Mouse (Mus musculus) embryonic facial prominence, embryonic 10.5 days (tissue): ENCODE data around the gene Rps6kb2. TPM values are rescaled to one million over a fixed set of nuclear protein-coding genes. Genes with fewer than 3 reads are reported as not detected.

ENCODE experiments used
- DNase-seq: peaks from one replicate; pipeline ENCODE4 v3.0.0-alpha.2; 2017; ENCODE audit warnings: low spot score
- H3K27ac ChIP-seq: fragments of 300-500 bp; sonication (generic); replicated peaks from 2 replicates; pipeline ENCODE4 v1.5.1; 2016; ENCODE audit warnings: mild to moderate bottlenecking
- H3K27me3 ChIP-seq: fragments of 300-500 bp; sonication (generic); replicated peaks from 2 replicates; pipeline ENCODE4 v1.6.1; 2016; ENCODE audit warnings: low read depth, mild to moderate bottlenecking; ENCODE audit not compliant: poor library complexity, severe bottlenecking
- H3K36me3 ChIP-seq: fragments of 300-500 bp; sonication (generic); replicated peaks from 2 replicates; pipeline ENCODE4 v1.6.1; 2016; ENCODE audit warnings: mild to moderate bottlenecking, moderate library complexity
- H3K4me1 ChIP-seq: fragments of 300-500 bp; sonication (generic); 2 replicates; pipeline ENCODE4 v1.6.1; 2016
- H3K4me3 ChIP-seq: fragments of 300-500 bp; sonication (generic); 2 replicates; pipeline ENCODE4 v1.5.1; 2016; ENCODE audit warnings: mild to moderate bottlenecking, moderate library complexity
- H3K9me3 ChIP-seq: fragments of 300-500 bp; sonication (generic); 2 replicates; pipeline ENCODE4 v1.6.1; 2016; ENCODE audit warnings: mild to moderate bottlenecking
- WGBS: fragments of 180-500 bp; shearing (Covaris S2); methylation state at CpG from one replicate; pipeline ENCODE4 v1.1.7; 2016; 5-methylcytosine and 5-hydroxymethylcytosine counted together
- polyA plus RNA-seq: library from polyadenylated mRNA; unstranded; fragments of >200 nt; fragmentation: Nextera tagmentation; extraction: Ambion mirVana; gene quantifications from 2 replicates; pipeline ENCODE4 v1.2.1, GENCODE M21; 2016

Gene Rps6kb2
- 66.1 and 68.5 TPM in 2 replicates for polyA plus RNA-seq

DNA sequence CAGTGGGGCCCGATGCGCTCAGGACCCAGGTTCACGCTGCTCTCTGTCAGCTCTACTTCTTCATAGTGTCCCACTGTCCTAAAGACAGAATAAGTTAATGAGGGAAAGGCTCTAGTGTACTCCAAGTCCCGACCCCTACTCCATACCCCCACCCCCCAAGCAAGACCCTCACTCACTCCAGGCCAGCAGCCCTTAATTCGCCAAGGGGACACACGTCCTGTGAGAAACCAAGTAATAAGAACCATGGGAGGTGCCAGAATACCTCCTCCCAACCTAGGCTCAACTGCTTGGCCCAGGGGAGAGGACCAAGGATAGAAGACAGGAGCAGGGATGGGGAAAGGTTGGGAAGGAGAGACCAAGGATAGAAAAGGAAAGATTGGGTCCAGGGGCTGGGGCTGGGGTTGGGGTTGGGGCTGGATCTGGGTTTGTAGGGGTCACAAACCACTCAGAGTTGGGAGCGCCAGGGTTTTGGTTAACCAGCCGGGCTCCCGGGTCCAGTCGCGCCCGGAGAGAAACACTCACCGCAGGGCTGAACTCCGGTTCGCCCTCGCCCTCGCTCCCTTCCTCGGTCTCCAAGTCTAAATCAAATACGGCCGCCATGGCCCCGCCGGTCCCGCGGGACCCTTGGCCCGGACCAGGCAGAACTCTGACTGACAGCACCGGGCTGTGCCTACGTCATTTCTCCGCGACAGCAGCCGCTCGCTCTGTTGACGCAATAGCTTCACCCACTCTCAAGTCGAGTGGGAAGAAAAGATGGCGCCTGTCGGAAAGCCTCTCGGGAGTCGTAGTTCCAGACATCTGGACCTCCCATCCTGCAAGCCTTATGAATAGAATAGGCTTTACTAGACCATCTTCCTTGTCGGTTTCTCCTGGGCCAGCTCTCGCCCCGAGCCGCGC, at the start of gene Rps6kb2:
TSS of gene Rps6kb2 (minus strand) at position 709 of the 897 bp plus-strand sequence.
- Histone ChIP-seq H3K36me3 (peaks cover 34% of the 10 kb centered on the region), H3K4me3 (peak within 1 kb of the TSS; percentile 78), H3K27ac (peak within 1 kb of the TSS; percentile 89), H3K27me3 (no peaks in the 10 kb centered on the region), H3K4me1 (peaks cover 17% of the 10 kb centered on the region), H3K9me3 (no peaks in the 10 kb centered on the region)
- WGBS = 7% methylated on average over 42 of the region's 42 CpGs
- peak; percentile 95 for DNase-seq

DNA sequence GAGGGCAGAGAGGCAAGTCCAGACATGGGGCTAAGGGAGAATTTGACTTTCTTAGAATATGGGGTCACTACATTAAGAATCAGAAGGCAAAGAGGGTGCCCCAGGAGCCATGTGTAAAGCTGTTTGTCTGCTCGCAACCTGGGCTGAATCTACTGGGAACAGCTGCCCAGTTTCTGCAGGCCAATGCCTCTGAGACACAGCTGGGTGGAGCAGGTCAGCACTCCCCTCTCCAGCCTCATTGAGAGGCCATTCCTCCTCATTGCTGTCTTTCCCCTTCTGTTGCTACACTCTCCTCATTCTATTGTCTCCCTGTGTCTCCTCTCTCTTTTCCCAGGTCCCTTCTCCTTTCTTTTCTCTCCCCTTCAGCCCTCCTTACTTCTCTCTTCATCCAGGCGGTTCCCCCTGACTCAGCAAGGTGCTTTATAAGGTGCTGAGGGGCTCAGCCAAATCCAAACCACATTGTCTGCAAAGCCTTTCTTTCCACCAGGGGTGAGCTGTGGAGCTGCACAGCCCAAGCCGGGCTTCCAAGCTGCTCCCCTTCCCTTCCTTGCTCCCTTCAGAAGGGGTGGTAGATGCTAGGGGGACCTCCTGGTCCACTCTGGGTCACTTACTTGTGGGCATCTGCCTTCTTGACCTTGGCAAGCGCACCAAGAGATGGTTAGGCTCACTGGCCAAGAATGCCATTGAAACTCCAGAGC, 48.9 kb upstream of the Rps6kb2 start:
- H3K36me3 ChIP-seq = no peaks in the 10 kb centered on the region
- peaks cover 64% of the 10 kb centered on the region for H3K4me1 ChIP-seq
- H3K27ac ChIP-seq = peak overlapping the region; percentile 62
- WGBS = 17% methylated on average over 4 of the region's 4 CpGs
- H3K4me3 ChIP-seq = peak overlapping the region; percentile 69
- DNase-seq = no peak
- H3K9me3 ChIP-seq = no peaks in the 10 kb centered on the region
- H3K27me3 ChIP-seq = peaks cover 85% of the 10 kb centered on the region

DNA sequence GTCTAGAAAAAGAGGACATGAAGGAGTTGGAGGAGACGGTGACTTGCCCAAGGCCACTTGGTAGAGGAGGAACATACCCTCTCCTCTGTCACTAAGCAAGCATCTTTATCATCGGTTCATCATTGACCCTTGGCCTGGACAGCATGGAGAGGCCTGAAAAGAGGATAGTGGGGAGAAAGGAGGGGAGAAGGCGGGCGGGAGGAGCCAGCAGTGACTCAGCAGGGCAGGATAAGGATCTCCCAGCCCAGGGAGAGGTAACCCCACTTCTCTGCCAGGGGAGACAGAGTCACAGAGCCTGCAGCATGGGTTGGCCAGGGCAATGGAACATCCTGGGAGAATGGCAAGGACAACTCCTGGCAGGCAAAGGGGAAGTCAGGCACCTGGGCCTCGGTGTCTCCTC, 45.4 kb upstream of the Rps6kb2 start:
- no peaks in the 10 kb centered on the region for H3K36me3 ChIP-seq
- WGBS = 74% methylated on average over 5 of the region's 5 CpGs
- DNase-seq = no peak
- H3K27me3 ChIP-seq = peaks cover 74% of the 10 kb centered on the region
- no peaks in the 10 kb centered on the region for H3K9me3 ChIP-seq
- peaks cover 29% of the 10 kb centered on the region for H3K4me1 ChIP-seq
- H3K4me3 ChIP-seq = no peak overlapping the region
- H3K27ac ChIP-seq = peak overlapping the region; percentile 35; the same call in 1 of the 2 replicates

DNA sequence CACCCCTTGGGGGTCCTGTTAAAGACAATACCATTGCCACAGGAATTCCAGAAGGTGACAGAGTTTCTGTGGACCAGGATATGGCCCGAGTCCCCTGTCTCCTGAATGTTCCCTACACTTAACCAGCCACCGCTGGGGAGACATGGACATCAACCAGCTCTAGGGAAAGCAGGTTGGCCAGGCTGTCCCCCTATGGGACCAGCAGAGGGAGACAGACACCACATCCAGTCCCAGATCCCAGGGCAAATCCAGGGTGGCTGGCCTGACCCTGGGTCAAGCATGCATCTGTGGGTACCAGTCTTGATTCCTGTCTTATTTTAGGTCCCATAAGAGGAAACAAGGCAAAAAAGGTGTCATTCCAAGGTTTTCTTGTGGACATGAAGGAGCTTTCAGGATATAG, 43.8 kb upstream of the Rps6kb2 start:
- WGBS = 4% methylated on average over 2 of the region's 2 CpGs
- H3K36me3 ChIP-seq = no peaks in the 10 kb centered on the region
- DNase-seq = peak; percentile 82
- peaks cover 69% of the 10 kb centered on the region for H3K27me3 ChIP-seq
- no peaks in the 10 kb centered on the region for H3K9me3 ChIP-seq
- H3K4me1 ChIP-seq = peaks cover 23% of the 10 kb centered on the region
- H3K4me3 ChIP-seq = no peak overlapping the region
- H3K27ac ChIP-seq = no peak overlapping the region

DNA sequence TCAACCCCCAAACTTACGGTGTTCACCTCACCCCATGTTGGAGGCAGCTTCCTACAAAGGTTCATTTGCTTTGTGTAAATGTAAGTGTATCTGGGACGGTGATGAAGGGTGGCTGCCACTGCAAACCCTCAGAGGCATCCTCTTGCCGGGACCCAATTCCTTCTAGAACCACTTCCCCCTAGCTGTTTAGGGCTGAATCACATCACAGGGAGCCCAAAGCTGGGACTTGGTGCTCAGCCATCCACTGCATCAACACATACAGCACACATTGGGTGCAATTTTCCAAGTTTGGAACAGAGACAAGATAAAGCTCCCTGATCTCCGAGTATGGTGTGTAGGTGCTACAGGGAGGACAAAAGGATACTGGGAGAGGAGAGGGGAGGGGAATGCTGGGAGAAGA, 41.7 kb upstream of the Rps6kb2 start:
- 67% methylated on average over 4 of the region's 4 CpGs for WGBS
- H3K27me3 ChIP-seq = peaks cover 49% of the 10 kb centered on the region
- no peaks in the 10 kb centered on the region for H3K9me3 ChIP-seq
- H3K4me1 ChIP-seq = peaks cover 31% of the 10 kb centered on the region
- no peak overlapping the region for H3K4me3 ChIP-seq
- DNase-seq = no peak
- H3K27ac ChIP-seq = no peak overlapping the region
- H3K36me3 ChIP-seq = peaks cover 7% of the 10 kb centered on the region

DNA sequence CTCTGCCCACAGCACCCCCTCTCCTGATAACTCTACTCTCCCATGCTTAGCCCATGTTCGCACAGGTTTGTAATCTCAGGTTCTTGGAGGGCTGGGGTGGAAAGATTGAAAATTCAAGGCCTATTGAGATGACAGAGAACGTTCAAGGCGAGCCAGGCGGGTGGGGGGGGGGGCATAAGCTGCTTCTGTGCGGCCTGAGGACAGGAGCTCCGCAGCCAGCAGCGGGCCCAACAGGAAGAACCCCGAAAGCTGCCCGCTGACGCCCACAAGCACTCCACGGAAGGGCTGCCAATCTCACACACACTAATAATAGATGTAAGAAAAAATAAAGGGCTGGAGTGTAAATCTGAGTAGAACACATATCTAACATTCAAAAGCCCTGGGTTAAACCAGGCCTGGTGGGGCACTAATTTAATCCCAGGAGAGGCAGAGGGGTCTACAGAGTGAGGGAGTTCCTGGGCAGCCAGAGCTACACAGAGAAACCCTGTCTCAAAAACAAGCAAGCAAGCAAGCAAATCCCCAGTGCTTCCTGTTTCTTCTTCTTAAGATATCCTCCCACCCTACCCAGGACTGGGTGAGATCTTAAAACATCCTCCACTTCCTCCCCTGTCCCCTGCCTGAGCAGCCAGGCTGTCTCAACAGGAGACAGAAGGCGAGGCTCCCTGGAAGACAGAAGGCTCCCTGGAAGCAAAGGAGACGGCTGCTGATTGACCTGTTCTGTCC, 40.6 kb upstream of the Rps6kb2 start:
- no peak for DNase-seq
- Histone ChIP-seq H3K27ac (no peak overlapping the region), H3K27me3 (peaks cover 42% of the 10 kb centered on the region), H3K4me3 (no peak overlapping the region), H3K4me1 (peaks cover 36% of the 10 kb centered on the region), H3K36me3 (peaks cover 18% of the 10 kb centered on the region), H3K9me3 (no peaks in the 10 kb centered on the region)
- WGBS = 67% methylated on average over 13 of the region's 13 CpGs

DNA sequence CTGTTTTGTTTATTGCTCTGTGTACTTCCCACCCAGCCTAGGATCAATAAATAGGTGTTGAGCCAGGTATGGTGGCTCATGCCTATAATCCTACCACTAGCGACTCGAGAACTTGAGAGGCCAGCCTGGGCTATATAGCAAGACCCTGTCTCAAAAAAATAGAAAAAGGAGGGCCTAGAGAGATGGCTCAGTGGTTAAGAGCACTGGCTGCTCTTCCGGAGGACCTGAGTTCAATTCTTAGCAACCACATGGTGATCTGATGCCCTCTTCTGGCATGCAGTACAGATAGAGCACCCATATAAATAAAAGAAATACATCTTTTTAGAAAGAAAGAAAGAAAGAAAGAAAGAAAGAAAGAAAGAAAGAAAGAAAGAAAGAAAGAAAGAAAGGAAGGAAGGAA, 40.0 kb upstream of the Rps6kb2 start:
- Histone ChIP-seq H3K27me3 (peaks cover 36% of the 10 kb centered on the region), H3K4me3 (no peak overlapping the region), H3K9me3 (no peaks in the 10 kb centered on the region), H3K4me1 (peaks cover 33% of the 10 kb centered on the region), H3K27ac (no peak overlapping the region), H3K36me3 (peaks cover 24% of the 10 kb centered on the region)
- 65% methylated on average over 3 of the region's 3 CpGs for WGBS
- DNase-seq = no peak

DNA sequence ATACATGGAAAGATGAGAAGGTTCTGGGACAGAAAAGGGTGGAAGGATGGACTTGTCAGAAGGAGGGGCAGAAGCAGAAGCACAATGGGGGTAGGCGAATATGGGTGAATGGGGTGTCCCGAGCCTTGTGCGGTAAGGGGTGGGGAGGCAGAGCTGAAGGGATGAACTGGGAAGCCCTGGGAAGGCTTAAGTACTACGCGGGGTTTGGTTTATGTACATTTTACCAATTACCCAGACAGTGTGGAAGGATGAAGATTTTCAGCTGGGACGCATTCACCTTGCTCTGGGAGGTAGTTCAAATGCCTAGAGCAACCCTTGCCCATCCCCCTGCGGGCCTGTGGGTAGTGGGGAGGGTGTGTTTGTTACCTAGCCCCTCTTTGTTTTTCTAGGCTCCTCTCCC, 39.0 kb upstream of the Rps6kb2 start:
- no peak for DNase-seq
- H3K36me3 ChIP-seq = peaks cover 34% of the 10 kb centered on the region
- 23% methylated on average over 7 of the region's 7 CpGs for WGBS
- H3K27me3 ChIP-seq = peaks cover 34% of the 10 kb centered on the region
- peak overlapping the region; percentile 75 for H3K4me3 ChIP-seq
- peaks cover 37% of the 10 kb centered on the region for H3K4me1 ChIP-seq
- peak overlapping the region; percentile 88 for H3K27ac ChIP-seq
- no peaks in the 10 kb centered on the region for H3K9me3 ChIP-seq

DNA sequence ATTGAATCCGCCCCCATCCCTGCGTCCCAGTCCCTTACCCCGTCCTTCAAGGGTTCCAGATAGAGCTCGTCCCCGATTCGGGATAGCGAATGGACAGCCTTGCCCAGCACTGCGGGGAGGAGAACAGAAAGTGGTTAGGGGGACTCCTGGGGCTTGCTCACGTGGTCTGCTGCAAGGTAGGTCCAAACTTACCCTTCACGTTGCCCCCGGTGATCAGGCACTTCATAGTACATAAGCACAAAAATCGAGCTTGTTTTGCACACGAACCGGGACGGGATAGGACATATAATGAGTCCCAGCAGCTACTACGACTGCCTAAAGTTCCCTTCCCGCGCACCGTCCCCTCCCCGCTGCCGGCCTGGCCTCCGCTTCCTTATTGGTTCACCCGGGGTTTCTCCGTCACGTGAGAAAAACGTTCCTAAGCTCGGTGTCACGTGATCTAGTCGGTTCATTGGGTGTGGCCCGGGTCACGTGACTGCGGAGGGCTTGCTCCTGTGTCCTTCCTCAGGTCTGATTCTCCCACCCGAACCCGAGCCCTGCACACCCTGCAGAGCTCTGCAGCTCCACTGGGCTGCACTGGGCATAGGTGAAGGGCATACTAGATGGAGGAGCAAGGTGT, 38.2 kb upstream of the Rps6kb2 start, which contains the start of gene Rad9a:
TSS of gene Rad9a (minus strand) at position 372 of the 619 bp plus-strand sequence.
- Histone ChIP-seq H3K4me3 (peak within 1 kb of the TSS; percentile 75), H3K4me1 (peaks cover 45% of the 10 kb centered on the region), H3K9me3 (no peaks in the 10 kb centered on the region), H3K27me3 (peaks cover 32% of the 10 kb centered on the region), H3K36me3 (peaks cover 41% of the 10 kb centered on the region), H3K27ac (peak within 1 kb of the TSS; percentile 88)
- WGBS = under 1% methylated on average over 34 of the region's 34 CpGs
- DNase-seq = peak; percentile 97

DNA sequence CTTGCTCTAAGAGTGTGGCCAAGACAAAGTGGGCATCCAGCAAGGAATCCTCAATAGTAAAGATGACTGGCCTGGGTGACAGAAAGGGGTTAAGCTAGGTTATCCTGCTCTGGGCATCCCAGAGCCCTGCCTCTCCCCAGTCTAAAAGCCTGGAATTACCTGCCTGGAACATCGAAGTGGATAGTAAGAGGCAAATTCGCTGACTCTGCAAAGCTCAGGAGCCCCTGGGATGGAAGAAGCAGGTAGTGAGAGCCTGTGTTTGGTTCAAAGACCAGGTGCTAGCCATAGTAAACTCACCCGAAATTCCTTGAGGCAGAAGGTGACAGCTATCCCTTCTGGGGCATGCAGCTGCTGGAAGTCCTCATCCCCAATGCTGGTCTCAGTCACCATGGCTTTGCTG, 34.0 kb upstream of the Rps6kb2 start:
- Histone ChIP-seq H3K27ac (no peak overlapping the region), H3K4me1 (peaks cover 64% of the 10 kb centered on the region), H3K4me3 (no peak overlapping the region), H3K27me3 (no peaks in the 10 kb centered on the region), H3K9me3 (no peaks in the 10 kb centered on the region), H3K36me3 (peaks cover 77% of the 10 kb centered on the region)
- WGBS = 73% methylated on average over 3 of the region's 3 CpGs
- no peak for DNase-seq

DNA sequence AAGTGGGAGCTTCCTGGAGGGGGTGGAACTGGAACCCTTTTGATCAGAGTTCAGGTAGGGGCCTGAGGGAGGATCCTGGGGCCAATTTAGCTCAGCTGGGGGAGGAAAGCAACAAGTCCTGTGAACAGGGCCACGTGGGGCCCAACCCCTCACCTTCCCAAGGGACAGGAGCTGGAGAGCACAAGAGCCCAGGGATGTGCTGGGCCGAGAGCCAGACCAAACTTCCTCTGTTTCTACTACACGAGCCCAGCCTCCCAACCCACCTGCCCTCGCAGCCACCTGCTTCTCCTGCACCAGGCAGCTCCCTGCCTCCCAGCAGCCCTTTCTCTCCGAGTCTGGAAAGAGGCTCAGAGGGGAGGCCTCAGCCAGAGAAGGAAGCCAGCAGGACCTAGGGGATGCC, 33.4 kb upstream of the Rps6kb2 start:
- WGBS = 49% methylated on average over 5 of the region's 5 CpGs
- Histone ChIP-seq H3K4me1 (peaks cover 62% of the 10 kb centered on the region), H3K27me3 (no peaks in the 10 kb centered on the region), H3K9me3 (no peaks in the 10 kb centered on the region), H3K4me3 (0 out of 2 replicates have a peak overlapping the region, but pooled peaks have one; percentile 19), H3K27ac (peak overlapping the region; percentile 32; the same call in 1 of the 2 replicates), H3K36me3 (peaks cover 77% of the 10 kb centered on the region)
- no peak for DNase-seq

DNA sequence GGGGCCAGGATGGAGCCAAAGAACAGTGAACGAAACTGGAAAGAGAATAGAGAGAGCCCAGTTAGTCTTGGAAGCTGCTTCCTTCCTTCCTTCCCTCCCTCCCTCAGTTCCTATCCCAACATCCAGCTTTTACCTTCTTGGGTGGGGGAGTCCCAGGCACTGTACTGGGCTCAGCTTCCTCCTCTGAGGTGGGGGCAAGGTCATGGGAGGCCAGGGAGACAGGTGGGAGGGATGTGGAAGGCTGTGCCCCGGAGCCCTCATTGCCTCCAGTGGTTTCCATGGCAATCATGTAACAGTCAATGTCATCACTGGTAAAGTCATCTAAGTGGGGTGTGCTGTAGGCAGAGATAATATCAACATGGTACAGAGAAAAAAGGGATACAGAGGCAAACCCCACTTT, 32.9 kb upstream of the Rps6kb2 start:
- H3K4me1 ChIP-seq = peaks cover 67% of the 10 kb centered on the region
- H3K9me3 ChIP-seq = no peaks in the 10 kb centered on the region
- H3K27me3 ChIP-seq = no peaks in the 10 kb centered on the region
- DNase-seq = no peak
- WGBS = 79% methylated on average over 2 of the region's 2 CpGs
- H3K27ac ChIP-seq = no peak overlapping the region
- peak overlapping the region; percentile 19; the same call in 1 of the 2 replicates for H3K4me3 ChIP-seq
- H3K36me3 ChIP-seq = peaks cover 77% of the 10 kb centered on the region
